Mouse (Mus musculus) stomach, embryonic 14.5 days (tissue): Measurements from ENCODE around the gene Plekho2. TPM values are rescaled to one million over a fixed set of nuclear protein-coding genes. Genes with fewer than 3 reads are reported as not detected.
A peak's percentile ranks its signal among the peaks of the same experiment; 100 is the strongest.

Experiments used
- ATAC-seq: fragments of 200-750 bp; cut with Nextera tagmentation; 2 replicates; pipeline ENCODE4 v1.8.0; 2017; ENCODE audit warnings: low read depth, moderate TSS enrichment; ENCODE audit not compliant: insufficient number of reproducible peaks, insufficient read depth, low FRiP score
- H3K27ac ChIP-seq: fragments of 300-500 bp; sonication (generic); 2 replicates; pipeline ENCODE4 v1.5.1; 2014; ENCODE audit warnings: mild to moderate bottlenecking, low read length, moderate library complexity, mixed read lengths
- H3K27me3 ChIP-seq: fragments of 300-500 bp; sonication (generic); 2 replicates; pipeline ENCODE4 v1.6.1; 2014; ENCODE audit warnings: low read length, control low read depth, mixed read lengths; ENCODE audit not compliant: control insufficient read depth, insufficient read depth
- H3K36me3 ChIP-seq: fragments of 300-500 bp; sonication (generic); 2 replicates; pipeline ENCODE4 v1.6.1; 2014; ENCODE audit warnings: mild to moderate bottlenecking, control low read depth, low read length, moderate library complexity, mixed read lengths; ENCODE audit not compliant: control insufficient read depth, insufficient read depth
- H3K4me1 ChIP-seq: fragments of 300-500 bp; sonication (generic); 2 replicates; pipeline ENCODE4 v1.6.1; 2014; ENCODE audit warnings: low read length, control low read depth, mixed read lengths; ENCODE audit not compliant: control insufficient read depth, insufficient read depth
- H3K4me2 ChIP-seq: fragments of 300-500 bp; sonication (generic); replicated peaks from 2 replicates; pipeline ENCODE4 v1.6.1; 2014; ENCODE audit warnings: low read depth, low read length, control low read depth
- H3K4me3 ChIP-seq: fragments of 300-500 bp; sonication (generic); 2 replicates; pipeline ENCODE4 v1.5.1; 2014; ENCODE audit warnings: low read depth, low read length, control low read depth
- H3K9ac ChIP-seq: fragments of 300-500 bp; sonication (generic); replicated peaks from 2 replicates; pipeline ENCODE4 v1.6.1; 2014; ENCODE audit warnings: low read depth, mild to moderate bottlenecking, control low read depth, low read length, moderate library complexity, mixed read lengths
- H3K9me3 ChIP-seq: fragments of 300-500 bp; sonication (generic); 2 replicates; pipeline ENCODE4 v1.6.1; 2016; ENCODE audit warnings: low read depth, low read length, control low read depth; ENCODE audit not compliant: control insufficient read depth
- WGBS: fragments of 180-500 bp; shearing (Covaris S2); extraction: QIAGEN DNeasy Blood & Tissue Kit; methylation state at CpG from one replicate; pipeline ENCODE4 v1.1.7; 2014; 5-methylcytosine and 5-hydroxymethylcytosine counted together
- polyA plus RNA-seq: library from polyadenylated mRNA; unstranded; fragments of >200 nt; fragmentation: Nextera tagmentation; extraction: Ambion mirVana; gene quantifications from 2 replicates; pipeline ENCODE4 v1.2.1, GENCODE M21; 2014

Plekho2 gene
- 17.2 and 21.2 TPM in 2 replicates for polyA plus RNA-seq

- under 1% methylated on average over 45 of the region's 45 CpGs for whole genome bisulfite sequencing
- H3K9ac ChIP-seq: peak within 1 kb of the TSS; percentile 43
- peak; percentile 93 for ATAC-seq
- H3K4me1 ChIP-seq: peaks cover 32% of the 10 kb centered on the region
- H3K36me3 ChIP-seq: no peaks in the 10 kb centered on the region
- H3K27me3 ChIP-seq: no peaks in the 10 kb centered on the region
- H3K9me3 ChIP-seq: no peaks in the 10 kb centered on the region
- H3K4me2 ChIP-seq: peak within 1 kb of the TSS; percentile 60
- H3K4me3 ChIP-seq: peak within 1 kb of the TSS; percentile 60
- peak within 1 kb of the TSS; percentile 68 for H3K27ac ChIP-seq
Measured at GRCm38 (mm10) chr9:65579781-65580371, at the start of gene Plekho2. TSS of gene Plekho2 (minus strand) at chr9:65580040.

GRCm38 (mm10) chr9:65629025-65629766 is 49.4 kb upstream of the Plekho2 start, which contains the start of gene Rbpms2:
TSS of gene Rbpms2 (plus strand) at chr9:65629648.
- H3K36me3 ChIP-seq: no peaks in the 10 kb centered on the region
- no peaks in the 10 kb centered on the region for H3K9me3 ChIP-seq
- WGBS: 2% methylated on average over 37 of the region's 40 CpGs
- H3K9ac ChIP-seq: peak within 1 kb of the TSS; percentile 73
- ATAC-seq: no peak
- H3K27me3 ChIP-seq: 0 out of 2 replicates have a peak, but pooled peaks cover 2% of the 10 kb centered on the region
- H3K27ac ChIP-seq: peak within 1 kb of the TSS; percentile 72
- 0 out of 2 replicates have a peak, but pooled peaks cover 8% of the 10 kb centered on the region for H3K4me1 ChIP-seq
- peak within 1 kb of the TSS; percentile 82 for H3K4me3 ChIP-seq
- H3K4me2 ChIP-seq: peak within 1 kb of the TSS; percentile 95

GRCm38 (mm10) chr9:65624266-65624665 is 44.4 kb upstream of the Plekho2 start:
- Histone ChIP-seq H3K4me3 (no peak overlapping the region), H3K27me3 (no peaks in the 10 kb centered on the region), H3K9me3 (no peaks in the 10 kb centered on the region), H3K27ac (no peak overlapping the region), H3K9ac (no peak overlapping the region), H3K4me1 (0 out of 2 replicates have a peak, but pooled peaks cover 5% of the 10 kb centered on the region), H3K36me3 (no peaks in the 10 kb centered on the region), H3K4me2 (no peak overlapping the region)
- ATAC-seq: no peak
- whole genome bisulfite sequencing: 82% methylated on average over 2 of the region's 2 CpGs

GRCm38 (mm10) chr9:65622826-65623225 is 43.0 kb upstream of the Plekho2 start:
- 89% methylated on average over 5 of the region's 5 CpGs for WGBS
- H3K9ac ChIP-seq: no peak overlapping the region
- H3K27ac ChIP-seq: no peak overlapping the region

GRCm38 (mm10) chr9:65621666-65622065 is 41.8 kb upstream of the Plekho2 start:
- WGBS: 82% methylated on average over 2 of the region's 2 CpGs

More at GRCm38 (mm10) chr9:65622826-65623225, 43.0 kb upstream of the Plekho2 start:
- Histone ChIP-seq H3K27me3 (no peaks in the 10 kb centered on the region), H3K9me3 (no peaks in the 10 kb centered on the region), H3K4me1 (no peaks in the 10 kb centered on the region), H3K36me3 (no peaks in the 10 kb centered on the region), H3K4me2 (no peak overlapping the region), H3K4me3 (no peak overlapping the region)
- ATAC-seq: no peak

GRCm38 (mm10) chr9:65621196-65621595 is 41.4 kb upstream of the Plekho2 start:
- Histone ChIP-seq H3K4me3 (no peak overlapping the region), H3K27ac (no peak overlapping the region), H3K9ac (no peak overlapping the region), H3K4me2 (no peak overlapping the region), H3K36me3 (no peaks in the 10 kb centered on the region), H3K9me3 (no peaks in the 10 kb centered on the region), H3K27me3 (no peaks in the 10 kb centered on the region), H3K4me1 (no peaks in the 10 kb centered on the region)
- WGBS: 92% methylated on average over 4 of the region's 4 CpGs
- ATAC-seq: no peak

More at GRCm38 (mm10) chr9:65621666-65622065, 41.8 kb upstream of the Plekho2 start:
- Histone ChIP-seq H3K4me3 (no peak overlapping the region), H3K9me3 (no peaks in the 10 kb centered on the region), H3K4me2 (no peak overlapping the region), H3K27ac (no peak overlapping the region), H3K36me3 (no peaks in the 10 kb centered on the region), H3K27me3 (no peaks in the 10 kb centered on the region), H3K4me1 (no peaks in the 10 kb centered on the region), H3K9ac (no peak overlapping the region)
- ATAC-seq: no peak

GRCm38 (mm10) chr9:65619311-65619710 is 39.5 kb upstream of the Plekho2 start:
- Histone ChIP-seq H3K4me1 (no peaks in the 10 kb centered on the region), H3K36me3 (no peaks in the 10 kb centered on the region), H3K4me3 (no peak overlapping the region), H3K9me3 (no peaks in the 10 kb centered on the region), H3K27me3 (no peaks in the 10 kb centered on the region), H3K9ac (no peak overlapping the region), H3K4me2 (no peak overlapping the region), H3K27ac (no peak overlapping the region)
- no peak for ATAC-seq
- 60% methylated on average over 3 of the region's 3 CpGs for WGBS

GRCm38 (mm10) chr9:65613098-65613497 is 33.3 kb upstream of the Plekho2 start:
- no peak for ATAC-seq
- WGBS: 15% methylated on average over 2 of the region's 2 CpGs
- no peaks in the 10 kb centered on the region for H3K9me3 ChIP-seq
- H3K36me3 ChIP-seq: no peaks in the 10 kb centered on the region
- H3K4me2 ChIP-seq: no peak overlapping the region
- no peak overlapping the region for H3K9ac ChIP-seq
- no peaks in the 10 kb centered on the region for H3K4me1 ChIP-seq
- H3K4me3 ChIP-seq: no peak overlapping the region
- no peak overlapping the region for H3K27ac ChIP-seq
- no peaks in the 10 kb centered on the region for H3K27me3 ChIP-seq
